Mouse (Mus musculus) fibroblast of lung, adult 2 months (primary cell): Measurements from ENCODE around the gene Wfdc13.

Experiments
- DNase-seq: peaks from one replicate; pipeline ENCODE4 v3.0.0-alpha.2; 2011; ENCODE audit warnings: low read depth

Gene Wfdc13

GRCm38 (mm10) chr2:164684807-164685206, at the start of gene Wfdc13:
TSS of gene Wfdc13 (plus strand) at chr2:164685107.
- DNase-seq = no peak

- no peak for DNase-seq
These were observed 49.6 kb upstream of the Wfdc13 start for GRCm38 (mm10) chr2:164635266-164635665.

GRCm38 (mm10) chr2:164638696-164639095, 46.2 kb upstream of the Wfdc13 start, which contains the start of gene Wfdc16:
TSS of gene Wfdc16 (minus strand) at chr2:164638796.
- DNase-seq = no peak

GRCm38 (mm10) chr2:164641129-164641528, 43.8 kb upstream of the Wfdc13 start:
- no peak for DNase-seq

GRCm38 (mm10) chr2:164641881-164642673, 42.8 kb upstream of the Wfdc13 start:
- no peak for DNase-seq

- DNase-seq = no peak
These were observed 29.0 kb upstream of the Wfdc13 start, which contains the start of gene Wfdc10 for GRCm38 (mm10) chr2:164655858-164656257. TSS of gene Wfdc10 (plus strand) at chr2:164656046.

GRCm38 (mm10) chr2:164656483-164656882, 28.4 kb upstream of the Wfdc13 start, which contains the start of gene Wfdc9:
TSS of gene Wfdc9 (minus strand) at chr2:164656583.
- DNase-seq = no peak

GRCm38 (mm10) chr2:164664851-164665250, 20.1 kb upstream of the Wfdc13 start:
- DNase-seq = no peak

GRCm38 (mm10) chr2:164670261-164670660, 14.6 kb upstream of the Wfdc13 start:
- DNase-seq = no peak

GRCm38 (mm10) chr2:164670938-164671337, 14.0 kb upstream of the Wfdc13 start:
- no peak for DNase-seq

- DNase-seq = no peak
These were observed 10.9 kb upstream of the Wfdc13 start, which contains the start of gene Wfdc11 for GRCm38 (mm10) chr2:164673987-164674386. TSS of gene Wfdc11 (minus strand) at chr2:164674087.

GRCm38 (mm10) chr2:164676103-164676502, 8.8 kb upstream of the Wfdc13 start:
- no peak for DNase-seq

GRCm38 (mm10) chr2:164676916-164677685, 7.8 kb upstream of the Wfdc13 start:
- DNase-seq = no peak

- DNase-seq = peak; percentile 29
These were observed 5.9 kb upstream of the Wfdc13 start for GRCm38 (mm10) chr2:164678848-164679625.

- no peak for DNase-seq
These were observed 5.0 kb upstream of the Wfdc13 start for GRCm38 (mm10) chr2:164679906-164680305.

GRCm38 (mm10) chr2:164698201-164698600, 13.3 kb downstream of the Wfdc13 start, which contains the start of gene Spint4:
TSS of gene Spint4 (plus strand) at chr2:164698501.
- no peak for DNase-seq

- no peak for DNase-seq
These were observed 16.1 kb downstream of the Wfdc13 start for GRCm38 (mm10) chr2:164700959-164701358.

- DNase-seq = peak; percentile 36
These were observed 16.9 kb downstream of the Wfdc13 start for GRCm38 (mm10) chr2:164701761-164702160.

GRCm38 (mm10) chr2:164704235-164704634, 19.3 kb downstream of the Wfdc13 start:
- no peak for DNase-seq

GRCm38 (mm10) chr2:164705328-164705727, 20.4 kb downstream of the Wfdc13 start:
- no peak for DNase-seq

GRCm38 (mm10) chr2:164705991-164706390, 21.1 kb downstream of the Wfdc13 start:
- no peak for DNase-seq

GRCm38 (mm10) chr2:164715005-164715404, 30.1 kb downstream of the Wfdc13 start, which contains the start of gene Spint5:
TSS of gene Spint5 (plus strand) at chr2:164715305.
- no peak for DNase-seq
